Mouse (Mus musculus) bone marrow macrophage, adult 2 months (primary cell): ENCODE data around the gene Spag8.

Experiments
- CTCF ChIP-seq: IDR thresholded peaks from 2 replicates; pipeline ENCODE4 v1.5.1; 2012; ENCODE audit warnings: low read depth, mild to moderate bottlenecking, low read length, moderate library complexity
- POLR2A ChIP-seq: IDR thresholded peaks from 2 replicates; pipeline ENCODE4 v1.6.1; 2012; ENCODE audit warnings: mild to moderate bottlenecking, low read depth, low read length, borderline replicate concordance

DNA sequence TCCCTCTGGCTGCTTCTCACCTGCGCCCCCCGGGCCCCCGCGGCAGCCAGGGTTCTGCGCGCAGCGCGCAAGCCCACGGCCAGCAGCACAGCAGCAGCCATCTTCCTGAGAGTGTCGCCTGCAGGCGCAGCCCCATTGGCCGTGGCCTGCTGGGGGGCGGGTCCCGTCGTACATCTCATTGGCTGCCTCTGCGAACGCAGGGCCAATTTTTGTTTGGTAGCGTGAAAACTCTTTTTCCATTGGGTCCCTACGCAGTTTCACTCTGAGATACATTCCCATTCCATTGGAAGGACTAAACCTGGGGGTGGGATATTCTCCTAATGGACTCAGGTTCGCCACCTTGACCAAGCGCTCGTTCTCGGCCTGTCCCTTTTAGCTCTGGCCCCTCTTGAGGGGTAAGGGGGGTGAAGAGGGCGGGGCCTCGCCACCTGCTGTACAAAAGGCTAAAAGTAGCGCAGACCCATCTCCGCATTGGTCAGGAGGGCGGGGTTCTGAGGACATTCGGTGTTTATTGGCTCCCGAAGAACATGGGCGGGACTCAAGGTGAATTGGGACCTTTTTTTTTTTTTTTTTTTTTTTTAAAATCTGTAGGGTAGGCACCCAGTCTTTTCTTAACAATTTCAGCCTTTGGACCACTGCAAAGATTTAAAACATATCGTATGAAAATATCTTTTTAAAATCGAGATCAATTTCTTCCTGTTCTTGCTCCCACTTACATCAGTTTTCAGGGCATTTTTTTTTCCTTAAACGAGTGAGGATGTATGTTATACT, 3.1 kb upstream of the Spag8 start, which contains the start of gene Hint2:
- TF ChIP-seq CTCF, result no peak
- no peak for TF ChIP-seq POLR2A
